Mouse (Mus musculus) megakaryocyte, embryonic 14.5 days (primary cell): ENCODE data around the gene Bpifb2. TPM values are rescaled to one million over a fixed set of nuclear protein-coding genes. Genes with fewer than 3 reads are reported as not detected.
A peak's percentile ranks its signal among the peaks of the same experiment; 100 is the strongest.
"Not testable (repeated sequence)": the region's sequence is repeated elsewhere in the genome, so short reads cannot be mapped to it uniquely, and the experiment has no call there.

Source experiments
- H3K27me3 ChIP-seq: replicated peaks from 2 replicates; pipeline ENCODE3; 2012; ENCODE audit warnings: inconsistent platforms
- H3K36me3 ChIP-seq: replicated peaks from 2 replicates; pipeline ENCODE3; 2012; ENCODE audit warnings: low read length, inconsistent platforms, mixed read lengths
- H3K4me1 ChIP-seq: 2 replicates; pipeline ENCODE4 v1.6.1; 2012; ENCODE audit warnings: inconsistent platforms
- H3K4me3 ChIP-seq: replicated peaks from 2 replicates; pipeline ENCODE3; 2012; ENCODE audit warnings: moderate library complexity, mild to moderate bottlenecking, inconsistent platforms
- H3K9me3 ChIP-seq: 2 replicates; pipeline ENCODE4 v1.6.1; 2012; ENCODE audit warnings: inconsistent platforms
- FLI1 ChIP-seq: IDR thresholded peaks from 2 replicates; pipeline ENCODE4 v1.6.1; 2012; ENCODE audit warnings: low read length, inconsistent platforms, mixed read lengths
- GATA1 ChIP-seq: IDR thresholded peaks from 3 replicates; pipeline ENCODE4 v1.6.1; 2012; ENCODE audit warnings: mixed read lengths, low read length, inconsistent platforms, borderline replicate concordance
- polyA plus RNA-seq: library from polyadenylated mRNA; stranded (reverse); fragments of >175 nt; gene quantifications from 2 replicates; pipeline ENCODE4 v1.2.3, GENCODE M21; 2012; ENCODE audit warnings: low replicate concordance; ENCODE audit not compliant: insufficient read depth

Bpifb2 gene
- 0.37 TPM in 1 of 2 replicates, not detected in the other for polyA plus RNA-seq

GRCm38 (mm10) chr2:153874745-153875144, at the start of gene Bpifb2:
Gene Bpifb2 (plus strand): TSS chr2:153875045.
- Histone ChIP-seq H3K4me1 (no peaks in the 10 kb centered on the region), H3K4me3 (no peak within 1 kb of the TSS), H3K9me3 (no peaks in the 10 kb centered on the region), H3K36me3 (no peaks in the 10 kb centered on the region), H3K27me3 (peaks cover 30% of the 10 kb centered on the region)
- TF ChIP-seq GATA1, result no peak

- H3K9me3 ChIP-seq, H3K4me3 ChIP-seq, H3K4me1 ChIP-seq, H3K36me3 ChIP-seq: not testable (repeated sequence)
- peaks cover 23% of the 10 kb centered on the region for H3K27me3 ChIP-seq
Observed at GRCm38 (mm10) chr2:153825900-153826299, 48.9 kb upstream of the Bpifb2 start.

GRCm38 (mm10) chr2:153827171-153827830, 47.5 kb upstream of the Bpifb2 start:
- H3K27me3 ChIP-seq, result peaks cover 29% of the 10 kb centered on the region
- no peak for TF ChIP-seq GATA1
- TF ChIP-seq FLI1, result no peak
- H3K36me3 ChIP-seq, result no peaks in the 10 kb centered on the region
- H3K9me3 ChIP-seq, result no peaks in the 10 kb centered on the region
- no peak overlapping the region for H3K4me3 ChIP-seq
- H3K4me1 ChIP-seq, result peaks cover 6% of the 10 kb centered on the region; the same call in 1 of the 2 replicates

- Histone ChIP-seq H3K4me1 (peaks cover 6% of the 10 kb centered on the region; the same call in 1 of the 2 replicates), H3K9me3 (no peaks in the 10 kb centered on the region), H3K36me3 (no peaks in the 10 kb centered on the region), H3K27me3 (peaks cover 24% of the 10 kb centered on the region), H3K4me3 (no peak overlapping the region)
- no peak for TF ChIP-seq FLI1
- no peak for TF ChIP-seq GATA1
Observed at GRCm38 (mm10) chr2:153828704-153829103, 46.1 kb upstream of the Bpifb2 start.

- H3K36me3 ChIP-seq, result no peaks in the 10 kb centered on the region
- no peak overlapping the region for H3K4me3 ChIP-seq
- no peaks in the 10 kb centered on the region for H3K4me1 ChIP-seq
- H3K9me3 ChIP-seq, result no peaks in the 10 kb centered on the region
- TF ChIP-seq GATA1 (no peak), FLI1 (no peak)
- H3K27me3 ChIP-seq, result peaks cover 34% of the 10 kb centered on the region
Observed at GRCm38 (mm10) chr2:153833291-153833690, 41.6 kb upstream of the Bpifb2 start.

GRCm38 (mm10) chr2:153842854-153843253, 32.0 kb upstream of the Bpifb2 start:
- Histone ChIP-seq H3K4me3 (no peak overlapping the region), H3K9me3 (no peaks in the 10 kb centered on the region), H3K27me3 (peaks cover 44% of the 10 kb centered on the region), H3K36me3 (no peaks in the 10 kb centered on the region), H3K4me1 (no peaks in the 10 kb centered on the region)
- TF ChIP-seq GATA1, result no peak
- TF ChIP-seq FLI1, result no peak

- H3K27me3 ChIP-seq, result peaks cover 30% of the 10 kb centered on the region
Observed at GRCm38 (mm10) chr2:153848389-153848788, 26.5 kb upstream of the Bpifb2 start.

GRCm38 (mm10) chr2:153850351-153851029, 24.4 kb upstream of the Bpifb2 start:
- Histone ChIP-seq H3K4me1 (peaks cover 9% of the 10 kb centered on the region), H3K27me3 (peaks cover 38% of the 10 kb centered on the region), H3K36me3 (no peaks in the 10 kb centered on the region), H3K4me3 (peak overlapping the region; percentile 5), H3K9me3 (peaks cover 17% of the 10 kb centered on the region)
- no peak for TF ChIP-seq FLI1
- TF ChIP-seq GATA1, result no peak

More at GRCm38 (mm10) chr2:153848389-153848788, 26.5 kb upstream of the Bpifb2 start:
- Histone ChIP-seq H3K4me1 (peaks cover 9% of the 10 kb centered on the region), H3K36me3 (no peaks in the 10 kb centered on the region), H3K4me3 (no peak overlapping the region), H3K9me3 (peaks cover 17% of the 10 kb centered on the region)
- TF ChIP-seq FLI1 (no peak), GATA1 (no peak)

- no peak overlapping the region for H3K4me3 ChIP-seq
- peaks cover 17% of the 10 kb centered on the region for H3K9me3 ChIP-seq
- no peaks in the 10 kb centered on the region for H3K36me3 ChIP-seq
- peaks cover 38% of the 10 kb centered on the region for H3K27me3 ChIP-seq
- peaks cover 9% of the 10 kb centered on the region for H3K4me1 ChIP-seq
- no peak for TF ChIP-seq FLI1
- no peak for TF ChIP-seq GATA1
Observed at GRCm38 (mm10) chr2:153851030-153851360, 23.9 kb upstream of the Bpifb2 start.

- peaks cover 9% of the 10 kb centered on the region for H3K4me1 ChIP-seq
- peaks cover 15% of the 10 kb centered on the region for H3K9me3 ChIP-seq
- TF ChIP-seq FLI1 (no peak), GATA1 (no peak)
- no peak overlapping the region for H3K4me3 ChIP-seq
- no peaks in the 10 kb centered on the region for H3K36me3 ChIP-seq
- peaks cover 53% of the 10 kb centered on the region for H3K27me3 ChIP-seq
Observed at GRCm38 (mm10) chr2:153853544-153853943, 21.3 kb upstream of the Bpifb2 start.

- no peaks in the 10 kb centered on the region for H3K4me1 ChIP-seq
- no peak for TF ChIP-seq GATA1
Observed at GRCm38 (mm10) chr2:153859581-153859980, 15.3 kb upstream of the Bpifb2 start.

More at GRCm38 (mm10) chr2:153859581-153859980, 15.3 kb upstream of the Bpifb2 start:
- Histone ChIP-seq H3K9me3 (0 out of 2 replicates have a peak, but pooled peaks cover 2% of the 10 kb centered on the region), H3K27me3 (peaks cover 59% of the 10 kb centered on the region), H3K36me3 (no peaks in the 10 kb centered on the region), H3K4me3 (no peak overlapping the region)
